Comparison of ENCODE assay signal across 21 mouse cellular contexts in the genomic region with DNA sequence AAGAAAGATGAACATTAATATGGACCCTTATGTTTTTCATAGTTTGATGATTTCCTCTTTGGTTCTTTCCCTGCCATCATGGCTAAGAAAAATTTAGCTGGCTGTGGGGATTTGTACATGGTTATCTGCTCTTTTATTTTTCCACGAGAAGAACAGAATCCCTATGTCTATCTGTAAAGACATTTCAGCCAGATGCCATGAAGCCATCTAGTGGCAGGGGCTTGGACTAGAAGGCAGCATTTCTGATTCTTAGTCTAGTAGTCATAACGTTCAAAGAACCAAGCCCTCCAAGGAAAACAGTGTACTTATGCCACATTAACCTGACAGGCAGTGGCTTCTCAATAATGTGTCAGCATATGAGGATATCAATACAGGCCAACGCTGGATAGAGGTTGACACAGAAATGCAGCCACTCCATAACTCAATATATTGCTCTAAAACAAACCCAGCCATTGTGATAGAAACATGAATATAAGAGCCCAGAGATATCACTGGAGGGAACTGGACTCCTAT. TPM values are rescaled to one million over a fixed set of nuclear protein-coding genes. Genes with fewer than 3 reads are reported as not detected.
DNase-seq lines count a peak whose midpoint lies in the region; ATAC-seq and TF ChIP-seq lines count a peak whose summit lies in the region.
"Had no signal": no experiment of that assay in that cellular context is flagged by ENCODE, and none has a peak within 500 bp of the region (broad histone marks: within the 10 kb centered on the region; RNA-seq: fewer than 3 reads in every experiment).

No protein-coding gene starts in this region.

- no peaks in the 10 kb centered on the region for H3K36me3 ChIP-seq in heart, postnatal 0 days (replicated peaks; ENCODE audit: control insufficient read depth, insufficient read depth, low read length)
- no peaks in the 10 kb centered on the region for H3K36me3 ChIP-seq in heart, embryonic 12.5 days
- no peaks in the 10 kb centered on the region for H3K36me3 ChIP-seq in midbrain, postnatal 0 days (ENCODE audit: insufficient read depth, low read length)
- no peaks in the 10 kb centered on the region for H3K36me3 ChIP-seq in midbrain, embryonic 14.5 days (ENCODE audit: control insufficient read depth, insufficient read depth, low read length)
- H3K36me3 ChIP-seq: embryonic facial prominence, embryonic 15.5 days; forebrain, embryonic 15.5 days; heart, embryonic 15.5 days; hindbrain, embryonic 15.5 days had no signal

- ATAC-seq in heart, postnatal 0 days (ENCODE audit: insufficient read depth, low read depth), result no peak
- no peak for ATAC-seq in heart, embryonic 12.5 days (ENCODE audit: insufficient number of reproducible peaks, low FRiP score)
- no peak for ATAC-seq in midbrain, postnatal 0 days (ENCODE audit: low FRiP score)
- ATAC-seq in midbrain, embryonic 14.5 days (ENCODE audit: low FRiP score, low TSS enrichment), result no peak
- ATAC-seq: forebrain, embryonic 15.5 days had no signal

- 0 out of 2 replicates have a peak, but pooled peaks cover 4% of the 10 kb centered on the region for H3K27me3 ChIP-seq in heart, postnatal 0 days (ENCODE audit: control insufficient read depth, insufficient read depth, low read length)
- peaks cover 26% of the 10 kb centered on the region for H3K27me3 ChIP-seq in heart, embryonic 12.5 days (replicated peaks)
- H3K27me3 ChIP-seq in midbrain, postnatal 0 days (ENCODE audit: insufficient read depth, low read length), result no peaks in the 10 kb centered on the region
- no peaks in the 10 kb centered on the region for H3K27me3 ChIP-seq in midbrain, embryonic 14.5 days (ENCODE audit: control insufficient read depth, insufficient read depth, low read length)
- H3K27me3 ChIP-seq: embryonic facial prominence, embryonic 15.5 days; forebrain, embryonic 15.5 days had no signal

- DNase-seq in heart, postnatal 0 days (ENCODE audit: low spot score), result no peak
- no peak for DNase-seq in left cerebral cortex, adult 2 months (ENCODE audit: extremely low spot score in 1 of 2, low spot score in 2 of 2)
- no peak for DNase-seq in left cerebral cortex, adult 11 months (ENCODE audit: low spot score)
- DNase-seq in midbrain, postnatal 0 days (ENCODE audit: low spot score), result no peak
- no peak for DNase-seq in midbrain, embryonic 14.5 days
- no peak for DNase-seq in spleen, adult 12 weeks (ENCODE audit: low spot score)
- DNase-seq: adrenal gland, adult 8-10 months; adrenal gland, postnatal 36 days; cerebellum, adult 11 months; cerebellum, adult 8-10 months; cerebellum, postnatal 14 days; embryo, embryonic 11 days; gastrocnemius, postnatal 10 days; heart, postnatal 36 days had no signal

- H3K9ac ChIP-seq in heart, postnatal 0 days (replicated peaks; ENCODE audit: low read depth, low read length), result no peak overlapping the region
- H3K9ac ChIP-seq in heart, embryonic 12.5 days, result no peak overlapping the region
- no peak overlapping the region for H3K9ac ChIP-seq in midbrain, postnatal 0 days (replicated peaks; ENCODE audit: low read length, poor library complexity, severe bottlenecking)
- no peak overlapping the region for H3K9ac ChIP-seq in midbrain, embryonic 14.5 days (replicated peaks; ENCODE audit: low read length)
- H3K9ac ChIP-seq: embryonic facial prominence, embryonic 15.5 days; forebrain, embryonic 15.5 days; heart, embryonic 15.5 days; hindbrain, embryonic 15.5 days had no signal

- H3K4me1 ChIP-seq in heart, postnatal 0 days (ENCODE audit: control insufficient read depth, insufficient read depth), result peaks cover 6% of the 10 kb centered on the region; the same call in 1 of the 2 replicates
- peaks cover 32% of the 10 kb centered on the region for H3K4me1 ChIP-seq in heart, embryonic 12.5 days (replicated peaks)
- no peaks in the 10 kb centered on the region; the same call in 1 of the 2 replicates for H3K4me1 ChIP-seq in midbrain, postnatal 0 days (ENCODE audit: insufficient read depth, low read length)
- no peaks in the 10 kb centered on the region for H3K4me1 ChIP-seq in midbrain, embryonic 14.5 days (ENCODE audit: control insufficient read depth, insufficient read depth, low read length)
- H3K4me1 ChIP-seq: embryonic facial prominence, embryonic 15.5 days; forebrain, embryonic 15.5 days; hindbrain, embryonic 15.5 days had no signal

- H3K27ac ChIP-seq in heart, postnatal 0 days (ENCODE audit: low read depth), result no peak overlapping the region
- no peak overlapping the region for H3K27ac ChIP-seq in heart, embryonic 12.5 days (ENCODE audit: poor library complexity, severe bottlenecking)
- H3K27ac ChIP-seq in left cerebral cortex, adult 2 months, result no peak overlapping the region
- no peak overlapping the region for H3K27ac ChIP-seq in midbrain, postnatal 0 days (ENCODE audit: low read depth, low read length)
- no peak overlapping the region for H3K27ac ChIP-seq in midbrain, embryonic 14.5 days (replicated peaks; ENCODE audit: low read depth, low read length)
- H3K27ac ChIP-seq: embryonic facial prominence, embryonic 15.5 days; forebrain, embryonic 15.5 days; heart, embryonic 15.5 days; hindbrain, embryonic 15.5 days had no signal

- 35% methylated on average over 3 of the region's 3 CpGs for WGBS in heart, postnatal 0 days
- WGBS in heart, embryonic 12.5 days, result 31% methylated on average over 3 of the region's 3 CpGs
- 64% methylated on average over 3 of the region's 3 CpGs for WGBS in midbrain, postnatal 0 days
- WGBS in midbrain, embryonic 14.5 days, result 66% methylated on average over 3 of the region's 3 CpGs

- peak; percentile 30; the same call in 1 of the 2 replicates for TF ChIP-seq CTCF in heart, postnatal 0 days (IDR thresholded peaks at IDR 0.05; ENCODE audit: low read depth)
- peak; percentile 34 for TF ChIP-seq CTCF in left cerebral cortex, adult 2 months (IDR thresholded peaks at IDR 0.05)
- peak; percentile 55 for TF ChIP-seq CTCF in midbrain, postnatal 0 days (IDR thresholded peaks at IDR 0.05)

- intact Hi-C loops in left cerebral cortex, adult 2 months (cut with DNase I), result no loop called here

- no peaks in the 10 kb centered on the region for H3K9me3 ChIP-seq in heart, postnatal 0 days (replicated peaks; ENCODE audit: control insufficient read depth, low read length)
- no peaks in the 10 kb centered on the region for H3K9me3 ChIP-seq in heart, embryonic 12.5 days (replicated peaks)
- H3K9me3 ChIP-seq in midbrain, postnatal 0 days (ENCODE audit: low read length), result no peaks in the 10 kb centered on the region
- no peaks in the 10 kb centered on the region for H3K9me3 ChIP-seq in midbrain, embryonic 14.5 days (ENCODE audit: control insufficient read depth, low read length)
- H3K9me3 ChIP-seq: embryonic facial prominence, embryonic 15.5 days; forebrain, embryonic 15.5 days; heart, embryonic 15.5 days; hindbrain, embryonic 15.5 days had no signal

- no peak overlapping the region for H3K4me2 ChIP-seq in heart, postnatal 0 days (ENCODE audit: low read depth, low read length)
- H3K4me2 ChIP-seq in heart, embryonic 12.5 days, result no peak overlapping the region
- no peak overlapping the region for H3K4me2 ChIP-seq in midbrain, postnatal 0 days (ENCODE audit: low read depth, low read length, poor library complexity, severe bottlenecking)
- no peak overlapping the region for H3K4me2 ChIP-seq in midbrain, embryonic 14.5 days (ENCODE audit: low read length)
- H3K4me2 ChIP-seq: embryonic facial prominence, embryonic 15.5 days; forebrain, embryonic 15.5 days; heart, embryonic 15.5 days; hindbrain, embryonic 15.5 days had no signal

- TF ChIP-seq EP300 in heart, postnatal 0 days (IDR thresholded peaks at IDR 0.05; ENCODE audit: low read depth), result no peak

- H3K4me3 ChIP-seq in heart, postnatal 0 days (ENCODE audit: low read depth, low read length), result no peak overlapping the region
- H3K4me3 ChIP-seq in heart, embryonic 12.5 days, result no peak overlapping the region
- no peak overlapping the region for H3K4me3 ChIP-seq in left cerebral cortex, adult 2 months
- no peak overlapping the region for H3K4me3 ChIP-seq in midbrain, postnatal 0 days (ENCODE audit: low read depth, low read length)
- no peak overlapping the region for H3K4me3 ChIP-seq in midbrain, embryonic 14.5 days (replicated peaks; ENCODE audit: low read depth, low read length)
- H3K4me3 ChIP-seq: embryonic facial prominence, embryonic 15.5 days; erythroblast, embryonic 14.5 days; forebrain, embryonic 15.5 days; heart, embryonic 15.5 days; hindbrain, embryonic 15.5 days had no signal

RNA-seq across cellular contexts. Expression of a gene that starts 21.4 kb away (rescaled TPM):
- total RNA-seq in heart, postnatal 0 days (2014; rRNA removed; ENCODE audit: low replicate concordance), result 20.0 and 22.6 TPM in 2 replicates
- 1.5 and 1.6 TPM in 2 replicates for polyA plus RNA-seq in heart, postnatal 0 days (2015; fragmentation: Nextera tagmentation; extraction: Ambion mirVana)
- polyA plus RNA-seq in heart, embryonic 12.5 days (2016; fragmentation: Nextera tagmentation; extraction: Ambion mirVana), result 5.4 and 6.4 TPM in 2 replicates
- 1 to 10 TPM; 4.8 to 6.1 TPM for total RNA-seq in left cerebral cortex, adult 2 months (2021)
- total RNA-seq in midbrain, postnatal 0 days (2014; rRNA removed), result 12.6 and 17.1 TPM in 2 replicates
- 1.8 and 2.2 TPM in 2 replicates for polyA plus RNA-seq in midbrain, postnatal 0 days (2015; fragmentation: Nextera tagmentation; extraction: Ambion mirVana)
- polyA plus RNA-seq in midbrain, embryonic 14.5 days (2014; fragmentation: Nextera tagmentation; extraction: Ambion mirVana), result 0.72 and 1.7 TPM in 2 replicates
- total RNA-seq: common myeloid progenitor, adult 5-6 weeks had no signal
- polyA plus RNA-seq: erythroblast, embryonic 14.5 days had no signal
